Mouse (Mus musculus) olfactory bulb, adult 2 months (tissue): ENCODE results near the gene Nphp3.

Source experiments
- CTCF ChIP-seq: fragments of 200-500 bp; IDR thresholded peaks from 2 replicates; pipeline ENCODE4 v1.5.1; 2012; ENCODE audit warnings: low read depth, mild to moderate bottlenecking, low read length, moderate library complexity; ENCODE audit not compliant: insufficient read depth
- POLR2A ChIP-seq: fragments of 200-500 bp; IDR thresholded peaks from 2 replicates; pipeline ENCODE4 v1.6.1; 2012; ENCODE audit warnings: mild to moderate bottlenecking, low read depth, low read length, moderate library complexity; ENCODE audit not compliant: insufficient read depth

GRCm38 (mm10) chr9:104064571-104064970 is 62.2 kb downstream of the Nphp3 start:
- TF ChIP-seq CTCF (no peak), POLR2A (no peak)
